Mouse (Mus musculus) bone marrow macrophage, adult 2 months (primary cell): ENCODE measurements around the gene Ydjc.

Experiments used
- CTCF ChIP-seq: IDR thresholded peaks from 2 replicates; pipeline ENCODE4 v1.5.1; 2012; ENCODE audit warnings: low read depth, mild to moderate bottlenecking, low read length, moderate library complexity
- POLR2A ChIP-seq: IDR thresholded peaks from 2 replicates; pipeline ENCODE4 v1.6.1; 2012; ENCODE audit warnings: mild to moderate bottlenecking, low read depth, low read length, borderline replicate concordance

GRCm38 (mm10) chr16:17177623-17178170, 33.3 kb downstream of the Ydjc start:
- TF ChIP-seq CTCF (no peak), POLR2A (no peak)
